Mouse (Mus musculus): ENCODE results near the gene Relch. TPM values are rescaled to one million over a fixed set of nuclear protein-coding genes. Genes with fewer than 3 reads are reported as not detected.
A peak's percentile ranks its signal among the peaks of the same experiment; 100 is the strongest.

The Relch gene
- polyA plus RNA-seq, 1 experiment from 2014 or later, result 14.9 TPM

DNA sequence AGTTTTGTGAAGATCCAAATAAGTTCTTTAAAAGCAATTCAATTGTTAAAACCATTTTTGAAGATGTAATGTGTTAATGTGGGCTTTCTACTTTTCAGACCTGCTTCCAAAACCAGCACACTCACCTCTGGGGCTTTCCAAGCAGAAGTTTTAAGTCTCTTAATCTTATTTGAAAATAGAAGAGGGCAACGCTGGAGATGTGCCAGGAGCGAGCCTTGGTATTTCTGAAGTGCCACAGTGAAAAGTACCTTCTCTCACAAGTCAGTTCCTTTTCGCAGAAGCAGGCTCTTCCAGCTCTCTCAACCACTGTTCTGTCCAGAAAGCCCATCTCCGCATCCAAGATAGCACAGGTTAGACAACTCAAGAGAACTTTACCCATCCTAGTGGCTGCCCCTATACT is 112.8 kb downstream of the Relch start:
- no peak overlapping the region for H3K9ac ChIP-seq
- H3K27me3 ChIP-seq, result peaks cover 24% of the 10 kb centered on the region
- no peak overlapping the region for H3K4me2 ChIP-seq
- WGBS, result 79% methylated on average over 4 of the region's 4 CpGs
- no peak overlapping the region for H3K27ac ChIP-seq
- H3K4me1 ChIP-seq (replicated peaks), result peaks cover 10% of the 10 kb centered on the region
- H3K4me3 ChIP-seq, result no peak overlapping the region
- H3K9me3 ChIP-seq (replicated peaks), result no peaks in the 10 kb centered on the region
- ATAC-seq (replicated peaks; ENCODE audit: insufficient number of reproducible peaks, insufficient read depth, low FRiP score, low read depth), result no peak
- H3K36me3 ChIP-seq, result no peaks in the 10 kb centered on the region

DNA sequence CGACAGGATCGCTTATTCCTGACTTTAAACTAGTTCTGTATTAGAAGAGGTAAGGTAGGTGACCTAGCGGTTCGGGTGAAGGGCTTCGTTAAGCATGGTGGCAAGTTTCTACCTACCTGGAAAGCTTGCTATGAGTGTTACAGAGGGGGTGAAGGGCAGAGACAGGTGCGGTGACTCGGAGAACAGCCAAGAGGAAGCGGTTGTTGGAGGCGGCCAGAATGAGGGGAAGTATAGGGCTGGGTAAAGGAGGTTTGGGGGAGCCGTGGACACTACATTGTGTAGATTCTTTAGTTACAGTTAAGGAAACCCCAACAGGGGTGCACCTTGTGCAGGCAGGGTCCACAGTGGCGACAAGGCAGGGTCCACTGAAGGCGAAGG is 116.4 kb downstream of the Relch start:
- Histone ChIP-seq H3K9me3 (replicated peaks) (no peaks in the 10 kb centered on the region), H3K27ac (no peak overlapping the region), H3K27me3 (peaks cover 31% of the 10 kb centered on the region), H3K36me3 (no peaks in the 10 kb centered on the region), H3K4me1 (replicated peaks) (peaks cover 12% of the 10 kb centered on the region), H3K4me2 (peak overlapping the region; percentile 98), H3K4me3 (peak overlapping the region; percentile 63), H3K9ac (peak overlapping the region; percentile 63)
- ATAC-seq (replicated peaks; ENCODE audit: insufficient number of reproducible peaks, insufficient read depth, low FRiP score, low read depth), result no peak
- WGBS, result 36% methylated on average over 12 of the region's 12 CpGs

DNA sequence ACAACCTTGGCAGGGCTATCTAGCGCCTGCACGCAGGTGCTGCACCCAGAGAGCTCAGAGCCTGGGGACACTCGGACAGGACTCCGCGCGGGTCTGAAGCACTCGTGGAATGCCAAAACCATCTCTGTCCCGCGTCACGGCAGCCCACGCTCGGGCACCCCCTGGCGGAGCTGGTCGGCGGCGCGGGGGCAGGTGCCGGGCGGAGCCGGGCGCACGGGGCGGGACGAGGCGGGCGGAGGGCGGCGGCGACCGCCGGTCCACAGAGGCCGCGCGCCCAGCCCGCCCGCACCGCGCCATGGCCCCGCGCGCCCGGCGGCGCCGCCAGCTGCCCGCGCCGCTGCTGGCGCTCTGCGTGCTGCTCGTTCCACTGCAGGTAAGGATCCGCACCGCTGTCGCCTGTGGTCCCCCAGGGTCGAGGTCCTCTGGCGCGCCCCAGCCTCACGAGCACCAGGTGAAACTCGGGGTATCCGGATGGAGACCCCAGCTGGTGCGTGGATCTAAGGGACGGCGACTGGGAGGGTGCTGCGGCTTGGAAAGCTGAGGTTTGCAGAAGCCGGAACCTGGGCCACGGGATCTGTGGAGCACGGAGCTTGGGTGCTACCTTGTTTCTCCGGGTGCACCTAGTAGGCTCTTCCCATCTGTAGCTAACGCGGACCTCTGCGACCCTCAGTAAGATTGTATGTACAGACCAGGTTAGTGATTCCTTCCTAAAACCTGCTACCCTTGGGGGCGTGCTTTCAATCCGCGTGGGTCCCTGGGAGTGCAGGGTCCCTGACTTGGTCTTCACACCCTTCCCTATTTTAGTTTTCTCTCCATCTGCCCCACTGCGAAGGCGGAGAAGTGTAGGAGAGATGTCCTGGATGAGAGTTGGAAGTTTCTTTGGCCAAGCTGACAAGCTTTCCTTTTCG is 117.0 kb downstream of the Relch start, which contains the start of gene Tnfrsf11a:
Tnfrsf11a (plus strand) TSS at position 262 of the 908 bp plus-strand sequence.
- WGBS, result 4% methylated on average over 73 of the region's 77 CpGs
- Histone ChIP-seq H3K4me2 (peak within 1 kb of the TSS; percentile 98), H3K27ac (no peak within 1 kb of the TSS)

DNA sequence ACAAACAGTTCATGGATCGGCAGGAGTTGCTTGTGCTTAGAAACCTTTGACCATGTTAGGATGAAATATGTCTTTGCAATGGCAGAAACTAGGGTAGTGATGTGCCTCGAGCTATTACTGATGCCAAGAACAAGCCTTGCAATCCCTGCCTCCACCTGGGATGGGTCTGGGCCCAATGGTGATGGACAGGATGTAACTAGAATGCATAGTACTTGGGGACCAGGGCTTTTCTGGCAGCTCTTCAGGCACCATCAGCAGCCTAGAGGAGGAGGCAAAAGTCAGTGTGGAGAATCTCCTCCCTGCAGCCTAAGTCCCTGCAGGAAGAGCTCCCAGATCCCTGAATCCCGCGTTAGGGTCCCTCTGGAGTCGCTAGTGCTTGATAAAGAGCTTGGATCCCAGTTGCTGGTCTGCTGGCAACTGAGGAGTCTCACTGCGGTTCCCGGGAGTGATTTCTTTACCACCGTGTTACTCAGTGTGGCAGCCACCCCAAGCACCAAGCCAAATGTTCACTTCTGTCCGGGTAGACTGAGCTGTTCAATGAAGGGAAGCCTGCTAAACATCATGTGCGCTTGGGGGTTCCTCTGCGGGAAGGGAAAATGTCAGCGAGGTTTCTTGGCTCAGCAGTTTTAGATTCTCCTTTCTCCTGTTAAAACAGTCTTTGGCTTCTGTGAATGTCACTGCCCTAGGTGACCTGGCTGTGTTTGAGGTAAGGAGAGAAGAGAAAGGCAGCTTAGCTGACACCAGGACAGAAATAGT is 117.9 kb downstream of the Relch start:
- WGBS, result 33% methylated on average over 12 of the region's 12 CpGs
- Histone ChIP-seq H3K4me3 (peak overlapping the region; percentile 63), H3K27me3 (peaks cover 31% of the 10 kb centered on the region), H3K9me3 (replicated peaks) (no peaks in the 10 kb centered on the region), H3K4me1 (replicated peaks) (peaks cover 15% of the 10 kb centered on the region), H3K27ac (no peak overlapping the region), H3K9ac (no peak overlapping the region), H3K4me2 (peak overlapping the region; percentile 98), H3K36me3 (no peaks in the 10 kb centered on the region)
- ATAC-seq (replicated peaks; ENCODE audit: insufficient number of reproducible peaks, insufficient read depth, low FRiP score, low read depth), result no peak

More for the DNA sequence above, 117.0 kb downstream of the Relch start, which contains the start of gene Tnfrsf11a:
- Histone ChIP-seq H3K4me1 (replicated peaks) (peaks cover 15% of the 10 kb centered on the region), H3K9me3 (replicated peaks) (no peaks in the 10 kb centered on the region), H3K36me3 (no peaks in the 10 kb centered on the region), H3K9ac (peak within 1 kb of the TSS; percentile 63), H3K4me3 (peak within 1 kb of the TSS; percentile 63), H3K27me3 (peaks cover 31% of the 10 kb centered on the region)
- ATAC-seq (replicated peaks; ENCODE audit: insufficient number of reproducible peaks, insufficient read depth, low FRiP score, low read depth), result 0 out of 2 replicates have a peak, but pooled peaks have one; percentile 48

DNA sequence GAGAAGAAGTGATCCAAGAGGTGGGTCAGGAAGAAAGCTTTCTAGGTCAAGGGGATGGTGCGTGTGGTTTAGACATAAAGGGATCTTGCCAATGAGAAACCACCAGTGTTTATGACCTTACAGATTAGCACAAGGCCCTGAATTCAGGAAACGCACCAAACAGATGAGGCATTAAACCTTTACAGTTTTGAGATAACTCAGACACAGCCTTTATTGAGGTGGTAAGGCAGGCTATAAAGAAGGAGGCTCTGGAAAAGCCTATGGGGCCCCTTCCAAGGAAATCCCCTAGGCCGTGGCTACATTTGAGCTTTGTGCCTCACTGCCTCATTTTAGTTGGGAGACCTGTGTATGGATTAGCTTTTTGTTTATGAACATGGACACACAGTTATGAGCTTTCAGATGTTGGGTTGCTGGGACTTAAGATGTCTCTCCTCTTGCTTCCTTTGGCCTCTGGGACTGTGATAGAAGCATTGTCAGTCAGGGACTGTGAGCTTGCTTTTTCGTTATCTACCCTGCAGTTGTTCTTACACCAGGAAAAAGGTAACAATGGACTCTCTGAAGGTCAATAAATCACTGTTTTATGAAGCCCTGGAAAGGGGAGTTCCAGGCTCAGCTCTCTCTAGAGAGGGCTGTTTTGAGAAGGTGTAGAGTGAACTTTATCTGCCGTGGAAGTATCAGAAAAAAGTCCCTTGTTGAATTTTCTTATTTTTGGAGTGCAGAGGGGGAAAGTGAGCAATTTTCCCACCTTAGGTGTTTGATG is 120.8 kb downstream of the Relch start:
- Histone ChIP-seq H3K9ac (no peak overlapping the region), H3K4me2 (no peak overlapping the region), H3K36me3 (no peaks in the 10 kb centered on the region), H3K4me1 (replicated peaks) (peaks cover 15% of the 10 kb centered on the region), H3K27ac (no peak overlapping the region), H3K27me3 (peaks cover 26% of the 10 kb centered on the region), H3K9me3 (replicated peaks) (no peaks in the 10 kb centered on the region), H3K4me3 (no peak overlapping the region)
- 69% methylated on average over 5 of the region's 5 CpGs for WGBS
- no peak for ATAC-seq (replicated peaks; ENCODE audit: insufficient number of reproducible peaks, insufficient read depth, low FRiP score, low read depth)

DNA sequence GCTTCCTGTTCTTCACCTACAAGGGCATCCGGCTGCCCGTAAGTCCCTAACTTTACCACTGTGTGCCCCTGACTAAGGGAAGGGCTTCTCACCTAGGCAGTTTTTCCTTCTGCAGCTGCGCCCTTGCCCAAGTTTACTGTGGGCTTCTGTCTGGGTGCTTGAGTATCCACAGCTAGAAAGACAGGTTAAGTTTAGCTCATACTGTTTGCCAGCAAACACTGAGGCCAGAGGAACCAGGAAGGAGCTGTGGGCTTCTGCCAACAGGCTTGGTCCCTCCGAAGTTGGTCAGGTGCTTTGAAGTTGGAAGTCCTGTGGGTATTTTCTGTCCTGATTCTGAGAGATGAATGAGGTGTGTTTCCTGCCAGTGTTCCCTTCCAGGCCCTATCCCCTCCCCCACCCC is 121.5 kb downstream of the Relch start:
- no peak for ATAC-seq (replicated peaks; ENCODE audit: insufficient number of reproducible peaks, insufficient read depth, low FRiP score, low read depth)
- H3K9me3 ChIP-seq (replicated peaks), result no peaks in the 10 kb centered on the region
- WGBS, result 65% methylated on average over 4 of the region's 4 CpGs
- no peak overlapping the region for H3K27ac ChIP-seq
- H3K9ac ChIP-seq, result no peak overlapping the region
- H3K4me1 ChIP-seq (replicated peaks), result peaks cover 14% of the 10 kb centered on the region
- peaks cover 20% of the 10 kb centered on the region for H3K27me3 ChIP-seq
- H3K4me2 ChIP-seq, result no peak overlapping the region
- H3K36me3 ChIP-seq, result no peaks in the 10 kb centered on the region
- H3K4me3 ChIP-seq, result no peak overlapping the region

DNA sequence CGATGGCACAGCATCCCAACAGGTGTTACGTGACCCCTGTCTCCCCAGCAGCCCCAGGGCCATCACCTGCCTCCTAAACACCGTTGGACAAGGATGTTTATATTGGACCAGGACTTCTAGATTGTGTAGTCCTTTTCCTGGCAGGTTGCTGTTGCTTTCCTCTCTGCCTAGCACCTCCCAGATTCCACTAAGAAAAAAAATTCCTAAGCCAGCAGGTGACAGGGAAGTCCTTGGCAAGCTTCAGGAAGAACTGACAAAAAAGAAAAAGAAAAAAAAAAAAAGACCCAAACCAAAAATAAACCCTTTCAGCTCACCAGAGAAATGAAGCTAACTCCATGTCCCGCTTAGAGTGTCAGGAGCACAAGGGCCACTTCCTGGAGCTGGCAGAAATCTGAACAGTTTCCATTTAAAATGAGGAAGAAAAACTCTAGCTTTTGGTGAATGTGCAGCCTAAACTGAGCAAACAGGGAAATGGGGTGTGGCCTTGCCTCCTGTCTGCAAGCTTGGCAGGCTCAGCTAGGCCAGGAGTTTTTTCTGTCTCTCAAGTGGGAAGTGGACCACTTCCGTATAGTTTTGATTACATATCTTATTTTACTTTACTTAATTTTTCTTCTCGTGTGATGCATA is 123.2 kb downstream of the Relch start:
- no peak overlapping the region for H3K9ac ChIP-seq
- no peaks in the 10 kb centered on the region for H3K36me3 ChIP-seq
- peaks cover 5% of the 10 kb centered on the region; the same call in 1 of the 2 replicates for H3K4me1 ChIP-seq (replicated peaks)
- no peak overlapping the region for H3K4me2 ChIP-seq
- H3K27me3 ChIP-seq, result peaks cover 3% of the 10 kb centered on the region; the same call in 1 of the 2 replicates
- no peak overlapping the region for H3K4me3 ChIP-seq
- H3K27ac ChIP-seq, result no peak overlapping the region
- H3K9me3 ChIP-seq (replicated peaks), result no peaks in the 10 kb centered on the region
- ATAC-seq (replicated peaks; ENCODE audit: insufficient number of reproducible peaks, insufficient read depth, low FRiP score, low read depth), result no peak
- WGBS, result 53% methylated on average over 6 of the region's 6 CpGs

DNA sequence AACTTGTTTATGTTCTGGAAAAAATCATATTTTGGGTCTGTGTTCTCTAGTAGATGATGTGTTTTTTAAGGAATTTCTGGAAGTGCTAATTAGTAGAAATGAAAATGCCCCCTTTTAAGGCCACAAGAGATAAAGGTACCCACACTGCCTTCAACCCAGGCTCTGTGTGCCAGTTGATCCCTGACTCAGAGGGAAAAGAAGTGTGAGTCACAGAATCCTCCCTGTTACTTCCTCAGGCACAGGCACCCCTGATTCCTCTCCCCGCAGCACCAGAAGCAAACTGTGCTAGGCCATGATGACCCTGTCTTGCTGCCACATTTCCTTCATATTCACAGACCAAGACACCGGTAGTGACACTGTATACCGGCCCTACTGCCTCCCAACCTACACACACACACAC is 126.4 kb downstream of the Relch start:
- H3K36me3 ChIP-seq, result no peaks in the 10 kb centered on the region
- H3K27ac ChIP-seq, result no peak overlapping the region
- H3K4me2 ChIP-seq, result no peak overlapping the region
- H3K27me3 ChIP-seq, result no peaks in the 10 kb centered on the region
- no peaks in the 10 kb centered on the region for H3K9me3 ChIP-seq (replicated peaks)
- ATAC-seq (replicated peaks; ENCODE audit: insufficient number of reproducible peaks, insufficient read depth, low FRiP score, low read depth), result no peak
- H3K4me1 ChIP-seq (replicated peaks), result peaks cover 3% of the 10 kb centered on the region; the same call in 1 of the 2 replicates
- no peak overlapping the region for H3K4me3 ChIP-seq
- H3K9ac ChIP-seq, result no peak overlapping the region
- WGBS, result 72% methylated on average over 3 of the region's 3 CpGs

DNA sequence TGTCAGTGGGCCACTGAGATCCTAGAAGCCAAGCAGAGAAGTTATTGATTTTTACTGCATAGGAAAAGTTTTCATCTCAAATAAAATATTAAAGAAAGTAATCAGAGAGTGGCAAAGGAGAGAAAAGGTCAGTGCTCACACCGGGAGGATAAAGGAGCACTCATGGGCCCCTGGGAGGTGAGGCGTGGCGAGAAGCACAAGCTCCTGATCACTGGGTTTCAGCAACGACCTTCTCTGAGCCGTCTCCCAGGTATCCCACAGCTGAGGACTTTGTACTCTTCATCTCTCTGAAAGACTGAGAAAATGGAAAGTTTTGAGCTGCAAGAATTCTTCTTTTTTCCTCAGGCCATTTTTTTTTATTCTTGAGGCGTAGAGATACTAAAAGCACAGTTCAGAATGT is 131.0 kb downstream of the Relch start:
- no peak overlapping the region for H3K4me2 ChIP-seq
- no peak overlapping the region for H3K27ac ChIP-seq
- no peak overlapping the region for H3K4me3 ChIP-seq
- H3K9ac ChIP-seq, result no peak overlapping the region
- 83% methylated on average over 6 of the region's 6 CpGs for WGBS
- no peak for ATAC-seq (replicated peaks; ENCODE audit: insufficient number of reproducible peaks, insufficient read depth, low FRiP score, low read depth)
- H3K36me3 ChIP-seq, result no peaks in the 10 kb centered on the region
- no peaks in the 10 kb centered on the region for H3K27me3 ChIP-seq
- no peaks in the 10 kb centered on the region for H3K4me1 ChIP-seq (replicated peaks)
- H3K9me3 ChIP-seq (replicated peaks), result no peaks in the 10 kb centered on the region

DNA sequence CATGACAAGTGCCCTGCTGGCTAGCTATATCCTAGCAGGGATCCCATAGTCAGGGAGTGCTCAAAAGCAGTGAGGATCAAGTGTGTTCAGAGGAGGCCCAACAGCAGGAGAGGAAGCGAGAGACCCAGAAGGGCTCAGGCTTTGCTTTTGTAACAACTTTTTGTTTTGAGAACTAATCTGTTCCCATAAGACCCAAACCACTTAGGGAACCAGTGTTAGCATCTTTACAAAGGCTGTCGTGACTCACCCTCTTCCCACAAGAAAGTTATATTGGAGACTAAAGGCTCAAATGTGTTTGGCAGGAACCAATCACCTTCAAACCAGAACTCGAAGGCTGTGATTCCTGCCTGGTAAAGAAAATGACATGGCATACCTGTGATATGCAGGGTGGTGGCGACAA is 132.0 kb downstream of the Relch start:
- Histone ChIP-seq H3K36me3 (no peaks in the 10 kb centered on the region), H3K9me3 (replicated peaks) (no peaks in the 10 kb centered on the region), H3K9ac (no peak overlapping the region), H3K4me2 (no peak overlapping the region), H3K4me3 (no peak overlapping the region), H3K27me3 (no peaks in the 10 kb centered on the region), H3K27ac (no peak overlapping the region), H3K4me1 (replicated peaks) (no peaks in the 10 kb centered on the region)
- 75% methylated on average over 4 of the region's 4 CpGs for WGBS
- no peak for ATAC-seq (replicated peaks; ENCODE audit: insufficient number of reproducible peaks, insufficient read depth, low FRiP score, low read depth)

Measured in heart, embryonic 15.5 days (tissue).